Mouse (Mus musculus) G1E (cell line): ENCODE results near the gene Rab26.

Experiments used
- CTCF ChIP-seq: IDR thresholded peaks from 2 replicates; pipeline ENCODE4 v1.5.1; 2012; ENCODE audit warnings: low read depth, low read length, inconsistent platforms, mixed read lengths
- GATA1 ChIP-seq: IDR thresholded peaks from 2 replicates; pipeline ENCODE4 v1.6.1; 2012; ENCODE audit warnings: borderline replicate concordance, low read length, inconsistent platforms, mixed read lengths
- GATA2 ChIP-seq: IDR thresholded peaks from 2 replicates; pipeline ENCODE4 v1.6.1; 2012; ENCODE audit warnings: low read depth, low read length, inconsistent platforms, borderline replicate concordance
- POLR2AphosphoS5 ChIP-seq: IDR thresholded peaks from 2 replicates; pipeline ENCODE4 v1.6.1; 2012; ENCODE audit warnings: low read depth, low read length, inconsistent platforms; ENCODE audit not compliant: insufficient replicate concordance
- TAL1 ChIP-seq: conservative IDR thresholded peaks from 2 replicates; pipeline ENCODE4 v1.6.1; 2012; ENCODE audit warnings: low read depth, low read length, inconsistent platforms, mixed read lengths

- no peak for TF ChIP-seq CTCF
- no peak for TF ChIP-seq GATA1
- TF ChIP-seq POLR2AphosphoS5: no peak
- TF ChIP-seq GATA2: no peak
- no peak for TF ChIP-seq TAL1
Measured at GRCm38 (mm10) chr17:24513609-24514008, 20.4 kb downstream of the Rab26 start.
